Mouse (Mus musculus) adrenal gland, postnatal 25 days (tissue): ENCODE data around the gene Btbd35f2. TPM values are rescaled to one million over a fixed set of nuclear protein-coding genes. Genes with fewer than 3 reads are reported as not detected.
"Not testable (repeated sequence)": the region's sequence is repeated elsewhere in the genome, so short reads cannot be mapped to it uniquely, and the experiment has no call there.

Experiments used
- DNase-seq: peaks from one replicate; pipeline ENCODE4 v3.0.0; 2021; ENCODE audit warnings: mixed read lengths
- long read RNA-seq: library from polyadenylated mRNA; stranded (forward); transcript quantifications from one replicate; pipeline ENCODE4 v2.0.0, GENCODE M21; 2021
- total RNA-seq: library from RNA; stranded (reverse); gene quantifications from 2 replicates; pipeline ENCODE4 v1.2.3, GENCODE M21; 2021

The Btbd35f2 gene
- not detected in 2 replicates for total RNA-seq
- long read RNA-seq = 0 reads

DNA sequence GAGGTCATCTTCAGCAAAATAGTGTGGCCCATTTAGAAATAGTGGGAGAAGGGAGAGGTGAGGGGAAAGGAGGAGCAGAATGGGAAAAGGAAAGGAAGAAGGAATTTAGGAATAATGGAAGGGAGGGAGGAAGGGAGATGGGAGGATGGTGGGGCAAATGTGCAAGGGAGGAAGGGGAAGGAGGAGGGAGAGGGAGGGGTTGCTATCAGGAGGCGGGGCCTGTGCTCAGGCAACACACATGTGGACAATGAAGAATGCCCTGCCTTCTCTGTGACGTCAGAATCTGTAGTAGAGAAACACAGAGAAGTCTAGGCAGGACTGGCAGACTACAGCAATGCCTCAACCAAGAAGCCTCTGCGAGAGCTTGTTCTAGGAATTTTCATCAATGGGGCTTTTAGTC lies at the start of gene Btbd35f2:
Btbd35f2 (plus strand) TSS at position 301 of the 400 bp plus-strand sequence.
- not testable (repeated sequence) for DNase-seq

Other genes with a start within 250 kb of the Btbd35f2 start
- not detected in 2 replicates for gene Btbd35f22, start 230.6 kb upstream of the Btbd35f2 start, total RNA-seq